Mouse (Mus musculus) heart, embryonic 14.5 days (tissue): ENCODE data around the gene Itga11. TPM values are rescaled to one million over a fixed set of nuclear protein-coding genes. Genes with fewer than 3 reads are reported as not detected.

ENCODE experiments used
- ATAC-seq: fragments of 200-750 bp; cut with Nextera tagmentation; 2 replicates; pipeline ENCODE4 v1.8.0; 2017; ENCODE audit warnings: low read depth, moderate TSS enrichment; ENCODE audit not compliant: insufficient number of reproducible peaks, insufficient read depth, low FRiP score
- H3K27ac ChIP-seq, 2 experiments: fragments of 200-500 bp in 1 of 2; fragments of 300-500 bp in 1 of 2; sonication (generic) in 1 of 2; replicated peaks in 1 of 2; 2 replicates each; pipeline ENCODE4 v1.5.1; 2012 to 2014; ENCODE audit warnings: low read depth in 2 of 2, low read length in 2 of 2, control low read depth in 1 of 2, mild to moderate bottlenecking in 1 of 2, mixed read lengths in 1 of 2; ENCODE audit not compliant: control insufficient read depth in 1 of 2, insufficient read depth in 1 of 2
- H3K27me3 ChIP-seq: fragments of 300-500 bp; sonication (generic); 2 replicates; pipeline ENCODE4 v1.6.1; 2014; ENCODE audit warnings: mild to moderate bottlenecking, low read length, control low read depth; ENCODE audit not compliant: control insufficient read depth, insufficient read depth
- H3K36me3 ChIP-seq: fragments of 300-500 bp; sonication (generic); 2 replicates; pipeline ENCODE4 v1.6.1; 2014; ENCODE audit warnings: mild to moderate bottlenecking, control low read depth, low read length, mixed read lengths; ENCODE audit not compliant: control insufficient read depth, insufficient read depth
- H3K4me1 ChIP-seq, 2 experiments: fragments of 200-500 bp in 1 of 2; fragments of 300-500 bp in 1 of 2; sonication (generic) in 1 of 2; 2 replicates each; pipeline ENCODE4 v1.6.1; 2012 to 2014; ENCODE audit warnings: low read length in 2 of 2, control low read depth in 1 of 2, mixed read lengths in 1 of 2; ENCODE audit not compliant: control insufficient read depth in 2 of 2, insufficient read depth in 2 of 2
- H3K4me2 ChIP-seq: fragments of 300-500 bp; sonication (generic); 2 replicates; pipeline ENCODE4 v1.6.1; 2014; ENCODE audit warnings: mild to moderate bottlenecking, low read length
- H3K4me3 ChIP-seq, 2 experiments: fragments of 200-500 bp in 1 of 2; fragments of 300-500 bp in 1 of 2; sonication (generic) in 1 of 2; 2 replicates each; pipeline ENCODE4 v1.5.1; 2012 to 2014; ENCODE audit warnings: low read length in 2 of 2, mild to moderate bottlenecking in 2 of 2, control low read depth in 1 of 2, low read depth in 1 of 2, moderate library complexity in 1 of 2; ENCODE audit not compliant: control insufficient read depth in 1 of 2, insufficient read depth in 1 of 2
- H3K9ac ChIP-seq: fragments of 300-500 bp; sonication (generic); 2 replicates; pipeline ENCODE4 v1.6.1; 2014; ENCODE audit warnings: mild to moderate bottlenecking, low read length
- H3K9me3 ChIP-seq: fragments of 300-500 bp; sonication (generic); 2 replicates; pipeline ENCODE4 v1.6.1; 2016; ENCODE audit warnings: low read length, control low read depth; ENCODE audit not compliant: control insufficient read depth
- WGBS: fragments of 180-500 bp; shearing (Covaris S2); extraction: QIAGEN DNeasy Blood & Tissue Kit; methylation state at CpG from one replicate; pipeline ENCODE4 v1.1.7; 2014; 5-methylcytosine and 5-hydroxymethylcytosine counted together
- polyA plus RNA-seq: library from polyadenylated mRNA; unstranded; fragments of >200 nt; fragmentation: Nextera tagmentation; extraction: Ambion mirVana; gene quantifications from 2 replicates; pipeline ENCODE4 v1.2.1, GENCODE M21; 2014

The Itga11 gene
- polyA plus RNA-seq, 1 experiment from 2014 or later = 0.92 TPM

DNA sequence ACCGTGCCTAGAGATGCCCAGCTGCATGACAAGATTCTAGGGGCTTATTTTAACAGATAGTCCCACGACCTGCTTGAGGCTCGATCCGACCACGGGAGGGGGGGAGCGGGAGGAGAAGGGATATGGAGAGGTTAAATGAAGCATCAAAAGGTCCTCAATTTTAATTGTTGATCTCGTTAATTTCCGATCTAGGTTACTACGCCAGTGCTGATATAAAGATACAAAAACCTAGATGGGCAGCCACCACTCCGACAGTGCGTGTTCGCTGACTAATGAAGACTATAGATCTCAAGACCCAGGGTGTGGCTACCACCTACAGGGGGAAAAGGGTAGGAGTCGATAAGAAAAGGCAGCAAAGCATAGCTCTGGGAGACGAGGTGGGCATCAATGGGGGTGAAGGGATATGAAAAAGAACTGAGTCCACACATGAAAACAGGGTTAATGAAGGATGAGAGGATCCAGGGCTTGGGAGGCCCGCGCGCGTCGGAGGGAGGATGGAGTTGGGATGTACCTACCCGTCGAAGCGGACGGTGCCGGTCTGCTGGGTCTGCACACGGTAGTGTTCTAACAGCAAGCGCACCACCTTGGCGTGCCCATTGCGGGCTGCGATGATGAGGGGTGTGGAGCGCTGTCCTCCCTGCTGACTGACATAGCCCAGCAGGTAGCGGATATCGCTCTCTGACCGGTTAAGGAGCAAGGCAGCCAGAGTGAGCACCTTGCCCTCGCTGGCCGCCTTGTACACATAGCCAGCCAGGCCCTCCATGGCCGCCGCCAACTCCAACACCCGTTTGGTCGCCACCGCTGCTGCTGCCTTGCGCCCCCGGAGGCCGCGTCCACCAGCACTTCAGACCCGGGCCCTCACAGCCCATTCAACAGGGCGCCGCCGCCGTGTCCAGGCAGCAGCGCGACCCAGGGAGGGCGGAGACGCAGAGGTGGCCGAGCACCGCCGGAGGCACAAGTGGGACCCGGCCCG lies 133.2 kb downstream of the Itga11 start:
- Histone ChIP-seq H3K27me3 (no peaks in the 10 kb centered on the region), H3K4me2 (peak overlapping the region; percentile 89), H3K4me3 (peak overlapping the region; percentile 75 to 98), H3K27ac (peak overlapping the region; percentile 96 to 98), H3K4me1 (peaks cover 2 to 31% of the 10 kb centered on the region in 2 experiments; a peak in 2 of 4 replicates), H3K9me3 (no peaks in the 10 kb centered on the region), H3K36me3 (no peaks in the 10 kb centered on the region), H3K9ac (peak overlapping the region; percentile 97)
- ATAC-seq = peak; percentile 47; the same call in 1 of the 2 replicates
- under 1% methylated on average over 58 of the region's 58 CpGs for WGBS

DNA sequence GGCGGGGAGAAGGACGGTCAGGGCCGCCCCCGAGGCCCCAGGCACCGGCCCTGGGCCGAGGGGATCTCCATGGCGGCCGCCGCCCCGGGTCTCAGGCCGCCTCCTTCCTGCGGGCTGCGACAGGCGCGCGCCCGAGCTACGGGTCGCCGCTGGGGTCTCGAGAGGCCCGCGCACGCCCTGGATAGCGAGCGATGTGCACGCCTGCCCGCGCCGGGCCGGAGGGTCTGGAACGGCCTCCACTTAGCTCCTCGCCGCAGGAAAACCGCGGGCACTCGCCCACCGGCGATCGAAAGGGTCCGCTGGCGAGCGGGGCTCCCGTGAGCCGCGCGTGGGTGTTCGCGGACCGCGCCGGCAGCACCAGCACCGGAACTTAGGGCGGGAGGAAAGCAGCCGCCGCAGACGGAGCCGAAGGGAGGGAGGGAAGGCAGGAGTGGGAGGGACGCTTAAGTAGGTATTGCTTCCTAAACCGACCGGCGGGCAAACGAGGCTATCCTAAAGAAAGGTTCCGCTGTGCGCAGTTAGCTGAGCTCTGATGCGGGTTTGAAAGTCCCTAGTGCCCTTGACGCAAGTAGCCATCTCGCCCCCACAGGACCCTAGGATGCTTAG lies 134.0 kb downstream of the Itga11 start, which contains the start of gene Fem1b:
Fem1b (minus strand) TSS at position 419 of the 606 bp plus-strand sequence.
- Histone ChIP-seq H3K27me3 (no peaks in the 10 kb centered on the region), H3K4me1 (peaks cover 4 to 36% of the 10 kb centered on the region in 2 experiments), H3K9me3 (no peaks in the 10 kb centered on the region), H3K9ac (peak within 1 kb of the TSS; percentile 97), H3K4me2 (peak within 1 kb of the TSS; percentile 89), H3K27ac (peak within 1 kb of the TSS; percentile 96 to 98), H3K4me3 (peak within 1 kb of the TSS; percentile 75 to 98), H3K36me3 (no peaks in the 10 kb centered on the region)
- WGBS = under 1% methylated on average over 57 of the region's 68 CpGs
- ATAC-seq = peak; percentile 90

DNA sequence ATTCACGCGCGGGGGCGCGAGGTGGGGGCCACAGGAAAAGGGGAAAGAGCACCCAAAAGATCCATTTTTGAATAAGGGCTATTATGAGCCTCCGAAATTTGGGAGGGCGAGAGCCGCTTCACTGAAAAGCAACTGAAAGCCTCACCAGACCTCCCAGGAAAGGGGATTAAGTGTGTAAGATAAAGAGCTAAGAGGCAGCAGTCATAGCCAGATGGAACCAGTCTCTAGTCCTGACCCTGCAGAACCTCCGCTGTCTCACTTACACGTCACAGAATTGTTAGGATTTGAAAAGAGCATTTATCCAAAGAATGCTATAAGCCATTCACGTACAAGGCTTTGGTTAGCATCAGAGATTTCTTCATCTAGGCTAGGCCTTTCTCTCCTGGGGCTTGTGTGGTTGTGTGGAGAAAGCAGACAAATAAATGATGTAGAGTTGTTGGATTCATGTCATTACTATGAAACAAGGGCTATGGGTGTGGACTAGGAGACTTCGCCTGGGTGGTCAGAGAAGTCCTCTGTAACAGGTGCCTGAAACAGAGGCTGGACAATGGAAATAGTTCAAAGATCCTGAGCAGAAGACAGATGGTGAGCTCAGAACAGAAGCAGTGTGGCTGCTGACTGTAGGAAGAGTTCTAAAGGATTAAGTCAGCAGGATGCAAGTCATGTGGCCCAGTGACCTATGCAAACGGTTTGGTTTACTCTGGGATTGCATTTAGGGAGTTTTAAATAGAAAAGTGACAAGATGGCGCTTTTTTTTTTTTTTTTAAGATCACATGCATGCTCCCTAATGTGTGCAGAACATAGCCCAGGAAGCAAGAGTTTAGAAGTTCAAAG lies 134.8 kb downstream of the Itga11 start:
- peak overlapping the region; percentile 96 to 98 for H3K27ac ChIP-seq
- no peak for ATAC-seq

DNA sequence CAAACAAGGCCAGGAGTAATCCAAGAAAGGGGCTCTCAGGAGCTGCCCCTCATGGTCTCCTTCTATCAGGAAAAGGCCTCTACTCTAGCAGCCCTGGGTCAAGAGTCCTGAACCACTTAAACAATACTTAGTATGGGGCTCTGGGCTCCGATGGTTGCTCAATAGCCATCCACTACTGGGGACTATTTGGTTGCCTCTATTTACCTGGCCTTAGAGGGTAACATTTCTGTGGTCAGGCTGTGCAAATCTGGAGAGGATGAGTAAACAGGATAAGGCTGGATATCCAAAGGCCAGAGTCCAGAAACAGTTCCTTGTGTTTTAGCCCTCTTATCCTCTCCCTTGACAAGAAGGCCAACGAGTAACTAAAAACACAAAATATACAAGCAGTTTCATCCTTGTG lies 137.1 kb downstream of the Itga11 start:
- Histone ChIP-seq H3K4me3 (no peak overlapping the region), H3K27me3 (no peaks in the 10 kb centered on the region), H3K9ac (no peak overlapping the region), H3K4me1 (peaks cover 21 to 40% of the 10 kb centered on the region in 2 experiments), H3K4me2 (no peak overlapping the region), H3K9me3 (no peaks in the 10 kb centered on the region), H3K36me3 (no peaks in the 10 kb centered on the region), H3K27ac (no peak overlapping the region)
- 84% methylated on average over 2 of the region's 2 CpGs for WGBS
- ATAC-seq = no peak

More for the DNA sequence above, 134.8 kb downstream of the Itga11 start:
- peaks cover 11 to 42% of the 10 kb centered on the region in 2 experiments for H3K4me1 ChIP-seq
- no peaks in the 10 kb centered on the region for H3K27me3 ChIP-seq
- peak overlapping the region; percentile 89 for H3K4me2 ChIP-seq
- peak overlapping the region; percentile 75 to 98 for H3K4me3 ChIP-seq
- 10% methylated on average over 14 of the region's 14 CpGs for whole genome bisulfite sequencing
- no peaks in the 10 kb centered on the region for H3K36me3 ChIP-seq
- H3K9ac ChIP-seq = peak overlapping the region; percentile 97
- H3K9me3 ChIP-seq = no peaks in the 10 kb centered on the region

DNA sequence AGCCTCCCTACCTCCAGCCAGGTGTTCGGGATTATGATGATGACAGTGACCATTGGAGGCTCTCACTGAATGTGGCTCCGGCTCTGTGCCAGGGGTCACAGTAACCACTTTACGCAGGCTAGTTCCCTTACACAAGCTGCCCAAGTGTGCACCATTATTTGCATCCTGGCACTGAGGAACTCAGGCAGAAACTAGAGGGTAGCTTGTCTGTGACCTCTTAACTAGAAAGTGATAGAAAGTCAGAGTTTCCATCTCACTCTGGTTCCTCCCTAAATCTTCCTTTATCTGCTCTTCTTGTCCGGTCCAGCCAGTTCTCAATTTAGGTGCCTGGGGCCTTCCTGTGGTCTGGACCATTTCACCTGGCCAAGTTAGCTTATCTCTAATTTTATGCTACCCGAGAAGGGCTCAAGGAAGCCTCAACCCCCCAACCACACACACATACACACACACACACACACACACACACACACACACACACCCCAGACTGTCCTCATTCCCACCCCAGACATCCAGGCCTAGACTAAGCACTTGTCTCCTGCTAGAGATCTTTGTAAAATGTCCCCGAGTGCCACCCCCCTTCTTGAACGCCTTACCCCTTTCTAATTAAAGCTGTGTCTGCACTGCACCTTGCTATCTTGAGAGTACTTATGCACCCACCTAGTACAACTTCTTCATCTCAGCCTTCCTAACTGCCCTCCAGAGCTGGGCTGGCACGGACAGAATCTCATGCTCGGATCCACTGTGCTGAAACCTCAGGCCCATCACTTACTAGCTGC lies 138.9 kb downstream of the Itga11 start:
- Histone ChIP-seq H3K9ac (no peak overlapping the region), H3K4me2 (peak overlapping the region; percentile 34)

DNA sequence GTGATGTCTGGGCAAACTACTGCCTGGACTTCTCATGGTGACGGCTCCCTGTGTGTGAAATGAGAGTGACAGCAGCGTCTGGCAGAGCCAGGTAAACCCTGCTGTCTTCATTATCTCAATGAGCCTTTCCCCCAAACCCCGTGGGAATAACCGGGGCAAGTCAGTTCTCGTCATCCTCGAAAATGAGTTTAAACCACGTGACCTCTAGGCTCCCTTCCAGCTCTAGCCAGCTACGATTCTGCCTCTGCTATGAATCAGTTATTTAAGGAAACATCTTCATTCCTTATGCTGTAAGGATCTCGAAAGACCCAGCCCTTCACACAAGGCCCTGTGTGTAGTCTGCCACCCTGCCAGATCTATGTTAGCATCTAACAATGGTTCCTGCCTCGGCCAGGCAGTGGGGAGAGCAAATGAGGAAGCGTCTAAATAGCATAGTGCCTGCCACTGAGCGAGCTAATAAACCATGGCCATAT lies 139.5 kb downstream of the Itga11 start:
- 26% methylated on average over 12 of the region's 12 CpGs for WGBS
- Histone ChIP-seq H3K36me3 (no peaks in the 10 kb centered on the region), H3K9ac (peak overlapping the region; percentile 26), H3K27me3 (no peaks in the 10 kb centered on the region), H3K4me2 (peak overlapping the region; percentile 34), H3K4me1 (peaks cover 20 to 30% of the 10 kb centered on the region in 2 experiments), H3K4me3 (no peak overlapping the region), H3K27ac (peak overlapping the region; percentile 71 to 76), H3K9me3 (no peaks in the 10 kb centered on the region)
- ATAC-seq = 0 out of 2 replicates have a peak, but pooled peaks have one; percentile 35

More for the DNA sequence above, 138.9 kb downstream of the Itga11 start:
- H3K9me3 ChIP-seq = no peaks in the 10 kb centered on the region
- H3K36me3 ChIP-seq = no peaks in the 10 kb centered on the region
- 52% methylated on average over 9 of the region's 9 CpGs for WGBS
- peak overlapping the region; percentile 71 to 76; a peak in 3 of 4 replicates for H3K27ac ChIP-seq
- no peaks in the 10 kb centered on the region for H3K27me3 ChIP-seq
- H3K4me1 ChIP-seq = peaks cover 21 to 32% of the 10 kb centered on the region in 2 experiments
- H3K4me3 ChIP-seq = no peak overlapping the region
- no peak for ATAC-seq
